Mouse (Mus musculus): Measurements from ENCODE around the gene Snx19. TPM values are rescaled to one million over a fixed set of nuclear protein-coding genes. Genes with fewer than 3 reads are reported as not detected.
A peak's percentile ranks its signal among the peaks of the same experiment; 100 is the strongest.

Snx19 gene
- 21.8 and 22.1 TPM in 2 replicates for polyA plus RNA-seq (2015; fragmentation: Nextera tagmentation; extraction: Ambion mirVana)

DNA sequence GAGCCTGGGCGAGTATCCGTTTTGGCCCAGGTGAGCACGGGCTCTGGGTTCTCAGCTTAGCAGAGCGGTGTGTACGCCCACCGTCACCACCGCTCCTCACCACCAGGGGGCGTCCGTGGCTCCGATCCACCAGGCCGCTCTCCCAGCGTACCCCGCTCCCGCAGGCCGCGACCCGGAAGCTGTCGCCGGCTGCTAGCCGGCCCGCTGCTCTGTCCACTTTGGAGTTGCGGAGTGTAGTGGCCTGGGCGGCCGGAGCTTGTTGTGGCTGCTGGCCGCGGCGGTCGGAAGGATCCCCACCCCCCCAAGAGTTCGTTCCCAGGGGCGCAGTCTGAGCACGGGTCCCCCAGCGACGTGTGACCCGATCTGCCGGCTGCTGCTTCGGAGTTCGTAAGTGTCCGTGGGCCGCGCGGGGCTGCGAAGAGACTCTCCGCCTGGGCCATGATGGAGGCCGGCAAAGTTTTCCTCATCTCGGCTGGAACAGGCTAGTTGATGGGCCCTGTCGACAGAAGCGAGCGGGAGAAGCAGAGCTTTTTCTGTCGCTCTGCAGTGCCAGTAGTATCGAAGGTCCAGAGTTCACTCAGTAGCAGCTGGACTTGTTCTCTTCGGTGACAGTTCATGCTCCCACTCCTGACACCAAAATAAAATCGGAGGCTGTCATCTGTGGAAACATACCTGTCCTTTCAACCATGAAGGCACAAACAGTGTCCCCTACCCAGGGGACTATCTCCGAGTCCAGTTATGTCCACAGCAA, at the start of gene Snx19:
Gene Snx19, plus strand, starts transcription at position 227 of the 751 bp plus-strand sequence.
- ATAC-seq (ENCODE audit: low FRiP score, low read depth), result peak; percentile 95
- peak within 1 kb of the TSS; percentile 49; the same call in 1 of the 2 replicates for H3K27ac ChIP-seq (replicated peaks)
- 3% methylated on average over 53 of the region's 53 CpGs for WGBS
- H3K9ac ChIP-seq, result peak within 1 kb of the TSS; percentile 73
- no peaks in the 10 kb centered on the region; the same call in 1 of the 2 replicates for H3K27me3 ChIP-seq
- no peaks in the 10 kb centered on the region for H3K9me3 ChIP-seq
- H3K4me3 ChIP-seq, result peak within 1 kb of the TSS; percentile 89
- H3K36me3 ChIP-seq, result no peaks in the 10 kb centered on the region; the same call in 1 of the 2 replicates
- H3K4me2 ChIP-seq, result peak within 1 kb of the TSS; percentile 65
- H3K4me1 ChIP-seq (replicated peaks), result peaks cover 39% of the 10 kb centered on the region

DNA sequence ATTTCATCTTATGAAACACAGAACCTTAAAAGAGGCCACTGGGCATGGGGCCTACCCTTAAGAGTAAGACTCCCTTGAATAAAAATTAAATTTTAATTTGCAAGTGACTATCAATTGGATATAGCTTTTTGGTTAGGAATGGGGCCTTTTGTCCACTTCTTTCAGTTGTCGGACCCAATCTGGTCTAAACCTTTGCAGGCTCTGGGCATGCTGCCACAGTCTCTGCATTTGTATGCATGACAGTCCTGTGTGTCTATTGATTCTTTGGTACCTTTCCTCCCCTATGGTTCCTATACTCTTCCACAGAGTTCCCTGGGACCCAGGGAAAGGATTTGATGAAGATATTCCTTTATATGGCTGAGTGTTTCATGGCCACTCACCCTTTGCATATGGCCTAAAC, 26.1 kb upstream of the Snx19 start:
- ATAC-seq (ENCODE audit: low FRiP score, low read depth), result no peak

DNA sequence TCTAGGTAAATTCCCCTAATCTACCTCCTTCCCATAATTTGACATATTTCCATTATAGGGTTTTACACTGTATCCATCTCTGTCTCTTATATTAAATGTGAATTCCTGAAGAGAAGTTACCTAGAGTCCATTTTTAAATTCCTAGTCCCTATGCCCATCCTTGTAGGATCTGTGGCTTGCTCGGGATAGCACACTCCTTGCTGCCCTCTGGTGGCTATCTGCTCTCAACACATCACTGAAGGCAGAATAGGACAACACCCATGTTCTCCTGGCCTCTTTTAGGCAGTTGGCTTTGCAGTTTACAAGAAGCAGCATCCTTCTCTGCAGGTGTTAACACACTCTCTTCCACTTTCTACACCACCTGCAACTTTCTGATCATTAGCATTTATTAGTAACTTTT, 4.0 kb upstream of the Snx19 start:
- Histone ChIP-seq H3K4me1 (replicated peaks) (peaks cover 7% of the 10 kb centered on the region), H3K36me3 (no peaks in the 10 kb centered on the region), H3K4me2 (no peak overlapping the region), H3K27ac (replicated peaks) (no peak overlapping the region), H3K9ac (no peak overlapping the region), H3K9me3 (no peaks in the 10 kb centered on the region), H3K27me3 (no peaks in the 10 kb centered on the region; the same call in 1 of the 2 replicates), H3K4me3 (no peak overlapping the region)
- WGBS, result 2% methylated on average over 1 of the region's 1 CpGs
- ATAC-seq (ENCODE audit: low FRiP score, low read depth), result no peak

More for the DNA sequence above, 26.1 kb upstream of the Snx19 start:
- H3K4me3 ChIP-seq, result no peak overlapping the region
- no peaks in the 10 kb centered on the region for H3K27me3 ChIP-seq
- no peak overlapping the region for H3K9ac ChIP-seq
- H3K4me2 ChIP-seq, result no peak overlapping the region
- H3K4me1 ChIP-seq (replicated peaks), result no peaks in the 10 kb centered on the region
- WGBS, result 50% methylated on average over 1 of the region's 1 CpGs
- no peak overlapping the region for H3K27ac ChIP-seq (replicated peaks)
- no peaks in the 10 kb centered on the region for H3K36me3 ChIP-seq
- H3K9me3 ChIP-seq, result no peaks in the 10 kb centered on the region

DNA sequence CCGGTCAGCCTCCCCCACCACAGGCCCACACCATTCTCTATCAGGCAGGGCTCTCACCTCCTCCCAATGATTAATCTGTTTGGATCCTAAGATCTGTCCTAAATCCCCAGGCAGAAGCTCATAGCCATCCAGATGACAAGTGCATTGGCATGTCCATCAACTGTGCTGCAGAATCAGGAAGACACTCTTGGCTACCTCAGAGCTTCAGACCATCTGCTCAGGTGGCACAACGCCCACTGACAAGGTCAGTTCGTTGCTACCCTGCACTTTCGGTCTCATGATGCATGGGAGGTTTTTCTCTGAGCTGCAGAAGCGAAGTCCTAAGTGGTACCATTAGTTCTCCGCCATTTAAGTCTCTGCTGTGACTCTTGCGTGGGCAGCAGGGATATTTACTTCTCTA, 1.7 kb upstream of the Snx19 start:
- H3K4me2 ChIP-seq, result no peak overlapping the region
- H3K9ac ChIP-seq, result no peak overlapping the region
- H3K27ac ChIP-seq (replicated peaks), result no peak overlapping the region
- no peak for ATAC-seq (ENCODE audit: low FRiP score, low read depth)
- no peak overlapping the region for H3K4me3 ChIP-seq
- H3K4me1 ChIP-seq (replicated peaks), result peaks cover 29% of the 10 kb centered on the region
- no peaks in the 10 kb centered on the region for H3K36me3 ChIP-seq
- WGBS, result 82% methylated on average over 7 of the region's 7 CpGs
- no peaks in the 10 kb centered on the region for H3K9me3 ChIP-seq
- H3K27me3 ChIP-seq, result no peaks in the 10 kb centered on the region; the same call in 1 of the 2 replicates

DNA sequence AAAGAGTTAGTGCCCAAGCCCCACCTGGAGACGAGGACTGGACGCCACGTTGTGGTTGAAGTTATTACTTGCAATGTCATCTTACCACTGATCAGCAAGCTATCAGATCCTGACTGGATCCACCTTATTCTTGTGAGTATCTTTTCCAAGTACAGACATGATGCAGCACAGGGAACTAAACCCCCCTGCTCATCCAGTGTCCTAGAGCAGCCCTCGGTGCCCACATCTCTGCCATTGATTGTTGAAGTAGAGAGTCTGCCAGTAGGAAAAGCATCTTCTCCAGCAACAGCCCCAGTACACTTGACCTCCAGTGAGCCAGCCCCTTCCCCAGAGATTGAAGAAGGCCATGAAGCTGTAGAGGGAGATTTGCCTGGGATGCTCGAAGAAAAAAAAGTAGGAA, 1.3 kb downstream of the Snx19 start:
- Histone ChIP-seq H3K36me3 (peaks cover 8% of the 10 kb centered on the region; the same call in 1 of the 2 replicates), H3K4me1 (replicated peaks) (peaks cover 39% of the 10 kb centered on the region), H3K9ac (no peak overlapping the region), H3K4me3 (no peak overlapping the region), H3K9me3 (no peaks in the 10 kb centered on the region), H3K27ac (replicated peaks) (no peak overlapping the region), H3K4me2 (peak overlapping the region; percentile 65), H3K27me3 (no peaks in the 10 kb centered on the region; the same call in 1 of the 2 replicates)
- no peak for ATAC-seq (ENCODE audit: low FRiP score, low read depth)
- WGBS, result 92% methylated on average over 5 of the region's 5 CpGs

DNA sequence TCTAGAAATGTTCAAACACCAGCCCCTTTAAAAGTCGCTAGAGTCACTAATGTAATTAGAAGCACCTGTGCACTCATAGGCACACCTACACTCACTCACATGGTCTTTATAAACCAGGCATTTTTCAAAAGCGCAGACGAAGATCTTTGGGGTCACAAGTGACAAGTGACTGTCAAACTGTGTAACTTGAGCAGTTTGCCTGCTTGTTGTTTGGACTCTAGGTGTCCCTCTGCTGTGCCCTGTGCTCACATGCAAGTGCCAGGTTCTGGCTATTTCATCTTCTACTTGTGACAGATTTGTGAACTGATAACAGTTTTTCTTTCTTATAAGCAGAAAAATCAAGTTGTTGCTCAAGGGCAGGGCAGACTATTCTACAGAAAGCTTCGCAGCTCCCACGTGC, 3.5 kb downstream of the Snx19 start:
- Histone ChIP-seq H3K27me3 (no peaks in the 10 kb centered on the region), H3K27ac (replicated peaks) (no peak overlapping the region), H3K9me3 (no peaks in the 10 kb centered on the region), H3K4me1 (replicated peaks) (peaks cover 39% of the 10 kb centered on the region), H3K36me3 (peaks cover 22% of the 10 kb centered on the region), H3K4me2 (no peak overlapping the region), H3K9ac (no peak overlapping the region), H3K4me3 (no peak overlapping the region)
- WGBS, result 85% methylated on average over 5 of the region's 5 CpGs
- ATAC-seq (ENCODE audit: low FRiP score, low read depth), result no peak

DNA sequence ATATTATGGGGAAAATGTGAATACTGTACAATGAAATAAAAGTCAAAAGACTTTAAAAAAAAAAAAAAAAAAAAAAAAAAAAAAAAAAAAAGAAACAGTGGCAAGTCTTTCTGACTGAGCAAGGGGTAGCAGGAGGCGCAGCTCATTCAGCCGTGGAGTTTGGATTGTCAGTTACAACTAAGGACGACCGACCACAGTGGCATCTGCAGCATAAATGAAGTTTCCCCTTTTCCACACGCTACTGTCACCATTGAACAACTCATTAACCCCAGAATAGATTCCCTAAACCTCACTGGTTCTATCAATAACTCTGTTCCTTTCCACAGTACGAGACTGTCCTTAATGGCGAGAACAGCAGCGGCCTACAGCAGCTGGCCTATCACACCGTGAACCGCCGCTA, 5.0 kb downstream of the Snx19 start:
- H3K4me1 ChIP-seq (replicated peaks), result peaks cover 39% of the 10 kb centered on the region
- no peak overlapping the region for H3K4me3 ChIP-seq
- no peaks in the 10 kb centered on the region for H3K9me3 ChIP-seq
- peaks cover 37% of the 10 kb centered on the region for H3K36me3 ChIP-seq
- ATAC-seq (ENCODE audit: low FRiP score, low read depth), result no peak
- 90% methylated on average over 11 of the region's 11 CpGs for WGBS
- H3K27me3 ChIP-seq, result no peaks in the 10 kb centered on the region
- H3K4me2 ChIP-seq, result no peak overlapping the region
- H3K9ac ChIP-seq, result no peak overlapping the region
- no peak overlapping the region for H3K27ac ChIP-seq (replicated peaks)

DNA sequence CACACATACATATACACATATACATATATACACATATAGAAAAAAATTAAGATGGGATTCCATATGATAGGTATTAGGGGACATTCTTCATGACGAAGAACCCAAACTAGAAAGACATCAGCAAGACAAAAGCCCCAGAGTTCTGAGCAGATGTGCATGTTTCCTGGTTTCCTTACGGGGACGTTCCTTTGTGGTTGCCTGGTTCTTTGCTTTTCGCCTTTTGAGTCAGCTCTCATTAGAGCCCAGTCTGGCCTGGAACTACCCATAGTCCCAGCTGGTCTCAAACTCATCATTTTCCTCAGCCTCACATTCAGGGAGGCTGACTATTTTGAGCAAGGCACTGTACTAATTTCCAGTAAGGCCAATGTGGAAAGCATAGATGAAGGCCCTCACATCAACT, 7.0 kb downstream of the Snx19 start:
- Histone ChIP-seq H3K36me3 (peaks cover 44% of the 10 kb centered on the region), H3K9ac (no peak overlapping the region), H3K4me2 (no peak overlapping the region), H3K27ac (replicated peaks) (no peak overlapping the region), H3K4me3 (no peak overlapping the region), H3K4me1 (replicated peaks) (peaks cover 23% of the 10 kb centered on the region), H3K27me3 (no peaks in the 10 kb centered on the region), H3K9me3 (no peaks in the 10 kb centered on the region)
- 92% methylated on average over 4 of the region's 4 CpGs for WGBS
- no peak for ATAC-seq (ENCODE audit: low FRiP score, low read depth)

DNA sequence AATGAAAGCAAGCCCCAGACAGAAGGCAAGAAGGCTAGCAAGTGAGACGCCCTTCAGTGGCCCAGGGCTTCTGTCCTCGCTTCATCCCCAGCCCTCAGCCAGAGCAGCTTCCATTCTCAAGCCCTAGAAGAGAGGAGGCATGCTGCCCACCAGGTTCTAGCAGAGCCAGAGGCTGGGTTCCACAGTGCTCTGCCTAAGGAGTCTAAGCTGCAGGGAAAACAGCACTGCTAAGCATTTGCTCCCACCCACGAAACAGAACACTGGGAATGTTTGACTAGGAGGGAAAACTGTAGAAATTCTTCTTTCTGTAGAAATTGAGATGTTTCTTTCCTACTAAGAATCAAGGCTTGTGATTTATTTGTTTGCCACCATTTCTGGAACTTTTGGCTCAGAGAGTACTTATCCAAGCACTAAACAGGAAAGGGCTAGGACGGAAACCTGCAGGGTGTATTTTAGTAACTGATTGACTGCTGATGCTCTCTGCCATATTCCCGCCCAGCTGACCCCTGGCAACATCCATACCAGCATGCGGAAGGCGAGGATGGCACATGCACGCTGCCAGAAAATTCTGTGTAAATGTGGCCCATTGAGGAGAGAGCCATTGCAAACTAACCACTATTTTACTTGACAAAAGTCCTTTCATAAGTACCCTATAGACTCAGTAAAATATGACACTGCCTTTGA, 9.1 kb downstream of the Snx19 start:
- 93% methylated on average over 8 of the region's 8 CpGs for WGBS
- Histone ChIP-seq H3K4me2 (no peak overlapping the region), H3K4me1 (replicated peaks) (peaks cover 1% of the 10 kb centered on the region), H3K36me3 (peaks cover 59% of the 10 kb centered on the region), H3K9me3 (no peaks in the 10 kb centered on the region), H3K27ac (replicated peaks) (no peak overlapping the region), H3K4me3 (no peak overlapping the region), H3K9ac (no peak overlapping the region), H3K27me3 (no peaks in the 10 kb centered on the region)
- ATAC-seq (ENCODE audit: low FRiP score, low read depth), result no peak

DNA sequence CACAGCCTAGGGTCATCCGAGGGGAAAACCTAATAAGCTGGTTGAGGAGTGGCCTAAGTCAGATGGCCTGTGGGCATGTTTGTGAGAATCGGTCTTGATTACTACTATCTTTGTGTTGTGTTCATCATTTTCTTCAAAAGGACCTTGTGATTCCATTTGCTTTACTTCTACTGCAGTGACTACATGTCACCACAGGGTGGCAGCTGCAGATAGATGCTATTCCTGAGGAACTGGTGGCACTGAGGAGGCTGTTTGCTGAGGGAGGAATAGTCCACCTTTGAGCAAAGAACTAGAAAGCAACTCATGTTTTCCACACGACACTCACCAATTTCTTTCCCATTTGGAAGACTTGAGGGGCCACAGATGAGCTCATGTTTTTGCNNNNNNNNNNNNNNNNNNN, 11.6 kb downstream of the Snx19 start:
- H3K9me3 ChIP-seq, result no peaks in the 10 kb centered on the region
- WGBS, result 63% methylated on average over 3 of the region's 3 CpGs
- no peak overlapping the region for H3K4me2 ChIP-seq
- no peaks in the 10 kb centered on the region for H3K27me3 ChIP-seq
- H3K4me1 ChIP-seq (replicated peaks), result no peaks in the 10 kb centered on the region
- no peak for ATAC-seq (ENCODE audit: low FRiP score, low read depth)
- no peak overlapping the region for H3K27ac ChIP-seq (replicated peaks)
- no peak overlapping the region for H3K9ac ChIP-seq
- peaks cover 70% of the 10 kb centered on the region for H3K36me3 ChIP-seq
- H3K4me3 ChIP-seq, result no peak overlapping the region

DNA sequence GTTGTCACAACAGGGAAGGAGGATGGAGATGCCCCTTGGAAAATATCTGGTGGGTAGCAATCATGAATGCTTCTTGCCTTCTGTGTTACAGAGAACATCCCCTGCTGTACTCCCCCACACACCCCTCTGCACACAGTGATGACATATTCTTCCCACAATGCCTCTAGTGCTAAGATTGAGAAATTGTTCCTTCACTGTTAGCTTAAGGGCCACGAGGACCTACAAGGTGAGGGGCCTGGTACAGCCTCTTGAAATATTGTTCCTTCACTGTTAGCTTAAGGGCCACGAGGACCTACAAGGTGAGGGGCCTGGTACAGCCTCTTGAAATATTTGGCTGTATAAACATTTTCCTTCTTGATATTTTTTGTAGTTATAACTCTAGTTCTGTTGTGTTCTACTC, 14.9 kb downstream of the Snx19 start:
- peaks cover 68% of the 10 kb centered on the region for H3K36me3 ChIP-seq
- no peaks in the 10 kb centered on the region for H3K27me3 ChIP-seq
- H3K4me1 ChIP-seq (replicated peaks), result no peaks in the 10 kb centered on the region
- H3K4me3 ChIP-seq, result no peak overlapping the region
- no peak overlapping the region for H3K4me2 ChIP-seq
- no peak overlapping the region for H3K9ac ChIP-seq
- 89% methylated on average over 2 of the region's 2 CpGs for WGBS
- ATAC-seq (ENCODE audit: low FRiP score, low read depth), result no peak
- no peaks in the 10 kb centered on the region for H3K9me3 ChIP-seq
- no peak overlapping the region for H3K27ac ChIP-seq (replicated peaks)
